Mouse (Mus musculus): ENCODE results near the gene Krtap28-10. TPM values are rescaled to one million over a fixed set of nuclear protein-coding genes. Genes with fewer than 3 reads are reported as not detected.

Krtap28-10 gene
- polyA plus RNA-seq (2014; fragmentation: Illumina TruSeq; extraction: RNeasy Lipid Tissue Mini Kit (QIAGEN cat#74804); ENCODE audit: low read depth, low replicate concordance), result not detected

GRCm38 (mm10) chr1:83042380-83042779 is at the start of gene Krtap28-10:
TSS of gene Krtap28-10 (minus strand) at chr1:83042480.

GRCm38 (mm10) chr1:83060643-83061042 is 18.4 kb upstream of the Krtap28-10 start, which contains the start of gene Krtap28-13:
TSS of gene Krtap28-13 (plus strand) at chr1:83060930.

GRCm38 (mm10) chr1:83059278-83059677 is 17.0 kb upstream of the Krtap28-10 start, which contains the start of gene A030005K14Rik:
TSS of gene A030005K14Rik (minus strand) at chr1:83059378.

GRCm38 (mm10) chr1:83044882-83045427 is 2.7 kb upstream of the Krtap28-10 start, which contains the start of gene Gm47969:
TSS of gene Gm47969 (plus strand) at chr1:83044932.

GRCm38 (mm10) chr1:83038109-83038672 is 4.1 kb downstream of the Krtap28-10 start, which contains the start of gene Slc19a3:
TSS of gene Slc19a3 (minus strand) at chr1:83038448.

GRCm38 (mm10) chr1:83000306-83000705 is 42.0 kb downstream of the Krtap28-10 start, which contains the start of gene Gm47959:
TSS of gene Gm47959 (plus strand) at chr1:83000548.

Other genes starting within 250 kb of the Krtap28-10 start
- gene Agfg1, start 203.0 kb downstream of the Krtap28-10 start, polyA plus RNA-seq (2014; fragmentation: Illumina TruSeq; extraction: RNeasy Lipid Tissue Mini Kit (QIAGEN cat#74804); ENCODE audit: low read depth, low replicate concordance), result 110 TPM
- not detected for gene A030005L19Rik, start 129.2 kb downstream of the Krtap28-10 start, polyA plus RNA-seq (2014; fragmentation: Illumina TruSeq; extraction: RNeasy Lipid Tissue Mini Kit (QIAGEN cat#74804); ENCODE audit: low read depth, low replicate concordance)
- gene A030014E15Rik, start 117.6 kb downstream of the Krtap28-10 start, polyA plus RNA-seq (2014; fragmentation: Illumina TruSeq; extraction: RNeasy Lipid Tissue Mini Kit (QIAGEN cat#74804); ENCODE audit: low read depth, low replicate concordance), result not detected
- gene Gm6217, start 111.1 kb downstream of the Krtap28-10 start, polyA plus RNA-seq (2014; fragmentation: Illumina TruSeq; extraction: RNeasy Lipid Tissue Mini Kit (QIAGEN cat#74804); ENCODE audit: low read depth, low replicate concordance), result not detected
- not detected for gene A030003K21Rik, start 99.1 kb downstream of the Krtap28-10 start, polyA plus RNA-seq (2014; fragmentation: Illumina TruSeq; extraction: RNeasy Lipid Tissue Mini Kit (QIAGEN cat#74804); ENCODE audit: low read depth, low replicate concordance)
- gene Gm7544, start 86.5 kb downstream of the Krtap28-10 start, polyA plus RNA-seq (2014; fragmentation: Illumina TruSeq; extraction: RNeasy Lipid Tissue Mini Kit (QIAGEN cat#74804); ENCODE audit: low read depth, low replicate concordance), result not detected
- not detected for gene Gm47955, start 82.2 kb downstream of the Krtap28-10 start, polyA plus RNA-seq (2014; fragmentation: Illumina TruSeq; extraction: RNeasy Lipid Tissue Mini Kit (QIAGEN cat#74804); ENCODE audit: low read depth, low replicate concordance)
- not detected for gene Gm47959, start 41.9 kb downstream of the Krtap28-10 start, polyA plus RNA-seq (2014; fragmentation: Illumina TruSeq; extraction: RNeasy Lipid Tissue Mini Kit (QIAGEN cat#74804); ENCODE audit: low read depth, low replicate concordance)
- gene Slc19a3, start 4.0 kb downstream of the Krtap28-10 start, polyA plus RNA-seq (2014; fragmentation: Illumina TruSeq; extraction: RNeasy Lipid Tissue Mini Kit (QIAGEN cat#74804); ENCODE audit: low read depth, low replicate concordance), result 1.0 TPM
- gene Gm47969, start 2.5 kb upstream of the Krtap28-10 start, polyA plus RNA-seq (2014; fragmentation: Illumina TruSeq; extraction: RNeasy Lipid Tissue Mini Kit (QIAGEN cat#74804); ENCODE audit: low read depth, low replicate concordance), result not detected
- not detected for gene A030005K14Rik, start 16.9 kb upstream of the Krtap28-10 start, polyA plus RNA-seq (2014; fragmentation: Illumina TruSeq; extraction: RNeasy Lipid Tissue Mini Kit (QIAGEN cat#74804); ENCODE audit: low read depth, low replicate concordance)
- gene Krtap28-13, start 18.4 kb upstream of the Krtap28-10 start, polyA plus RNA-seq (2014; fragmentation: Illumina TruSeq; extraction: RNeasy Lipid Tissue Mini Kit (QIAGEN cat#74804); ENCODE audit: low read depth, low replicate concordance), result not detected
- not detected for gene Ccl20, start 74.3 kb upstream of the Krtap28-10 start, polyA plus RNA-seq (2014; fragmentation: Illumina TruSeq; extraction: RNeasy Lipid Tissue Mini Kit (QIAGEN cat#74804); ENCODE audit: low read depth, low replicate concordance)
- not detected for gene Daw1, start 117.3 kb upstream of the Krtap28-10 start, polyA plus RNA-seq (2014; fragmentation: Illumina TruSeq; extraction: RNeasy Lipid Tissue Mini Kit (QIAGEN cat#74804); ENCODE audit: low read depth, low replicate concordance)